Mouse (Mus musculus): ENCODE data around the gene Acbd4. TPM values are rescaled to one million over a fixed set of nuclear protein-coding genes. Genes with fewer than 3 reads are reported as not detected.

Acbd4 gene
- total and polyA plus RNA-seq, 3 experiments, result 16.6 to 18.3 TPM; not detected in 1

DNA sequence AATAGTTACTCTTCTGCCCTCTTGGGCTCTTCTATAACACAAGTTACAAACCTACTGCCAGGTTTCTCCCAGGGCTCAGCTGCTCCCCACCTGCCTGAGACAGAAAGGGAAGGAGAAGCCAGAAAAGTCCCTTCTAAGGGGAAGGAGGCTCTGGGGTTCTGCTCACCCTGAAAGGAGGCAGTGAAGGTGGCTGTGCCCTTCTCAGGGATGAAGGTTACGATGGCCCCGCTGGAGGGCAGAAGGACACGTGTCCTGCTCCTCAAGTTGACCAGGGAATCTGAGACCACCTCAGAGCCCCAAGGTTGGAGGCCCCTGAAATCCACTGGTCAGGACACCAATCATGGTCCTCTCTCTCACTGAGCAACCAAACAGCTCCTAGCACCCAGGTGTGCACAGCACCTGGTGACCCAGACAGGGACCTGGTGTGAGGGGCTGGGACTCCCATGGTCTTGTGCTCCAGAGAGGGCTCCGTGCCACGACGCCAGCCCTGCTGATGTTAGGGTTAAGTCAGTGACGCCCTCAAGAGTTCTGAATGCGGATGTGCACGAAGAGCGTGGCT lies 31.1 kb upstream of the Acbd4 start:
- H3K27ac ChIP-seq (ENCODE audit: control insufficient read depth, low read depth, low read length), result no peak overlapping the region
- no peaks in the 10 kb centered on the region for H3K27me3 ChIP-seq (ENCODE audit: control insufficient read depth in 1 of 2, insufficient read depth in 2 of 2, low read length in 2 of 2)
- no peaks in the 10 kb centered on the region for H3K79me2 ChIP-seq (ENCODE audit: control insufficient read depth, insufficient read depth, low read length, poor library complexity)
- peaks cover 0 to 7% of the 10 kb centered on the region in 2 experiments; a peak in 2 of 4 replicates for H3K36me3 ChIP-seq (ENCODE audit: control insufficient read depth in 1 of 2, insufficient read depth in 2 of 2, low read length in 2 of 2)
- H3K4me1 ChIP-seq (ENCODE audit: control insufficient read depth in 1 of 2, insufficient read depth in 2 of 2, low read length in 2 of 2), result no peaks in the 10 kb centered on the region
- H3K4me3 ChIP-seq (ENCODE audit: control insufficient read depth in 1 of 2, insufficient read depth in 1 of 2, low read depth in 2 of 2, low read length in 2 of 2), result no peak overlapping the region
- H3K9ac ChIP-seq (ENCODE audit: control insufficient read depth, low read depth, low read length, poor library complexity, severe bottlenecking), result no peak overlapping the region
- DNase-seq (ENCODE audit: low read depth, low spot score), result no peak
- H3K9me3 ChIP-seq (replicated peaks; ENCODE audit: insufficient read depth, low read length), result no peaks in the 10 kb centered on the region
- TF ChIP-seq ZKSCAN1 (IDR thresholded peaks at IDR 0.05; ENCODE audit: low read depth, low read length) (no peak), POLR2A (IDR thresholded peaks at IDR 0.05; ENCODE audit: control insufficient read depth in 1 of 2, insufficient read depth in 1 of 2, low read depth in 1 of 2, low read length in 2 of 2, poor library complexity in 1 of 2) (no peak), JUND (IDR thresholded peaks at IDR 0.05; ENCODE audit: low read depth, low read length) (no peak), CHD2 (IDR thresholded peaks at IDR 0.05; ENCODE audit: low read length) (no peak), SMC3 (IDR thresholded peaks at IDR 0.05; ENCODE audit: low read depth, low read length) (no peak), MAZ (IDR thresholded peaks at IDR 0.05; ENCODE audit: low read depth, low read length) (no peak), CHD1 (IDR thresholded peaks at IDR 0.05; ENCODE audit: low read depth, low read length) (no peak), CTCF (IDR thresholded peaks at IDR 0.05 in 2 of 3, conservative IDR thresholded peaks at IDR 0.05 in 1 of 3; ENCODE audit: control insufficient read depth in 1 of 3, insufficient read depth in 1 of 3, low read depth in 2 of 3, low read length in 3 of 3, poor library complexity in 1 of 3, severe bottlenecking in 1 of 3) (no peak), MYC (IDR thresholded peaks at IDR 0.05; ENCODE audit: low read depth, low read length) (no peak), POLR2AphosphoS2 (IDR thresholded peaks at IDR 0.05; ENCODE audit: low read length) (no peak; the same call in 1 of the 2 replicates), USF1 (IDR thresholded peaks at IDR 0.05; ENCODE audit: low read depth, low read length) (no peak), RAD21 (IDR thresholded peaks at IDR 0.05; ENCODE audit: low read depth, low read length) (no peak), UBTF (IDR thresholded peaks at IDR 0.05; ENCODE audit: borderline replicate concordance, insufficient read depth, low read depth, low read length) (no peak), MAFK (IDR thresholded peaks at IDR 0.05; ENCODE audit: borderline replicate concordance, low read depth, low read length) (no peak), TCF12 (IDR thresholded peaks at IDR 0.05; ENCODE audit: low read depth, low read length) (no peak), MEF2A (IDR thresholded peaks at IDR 0.05; ENCODE audit: extremely low read depth, insufficient replicate concordance, low read depth, low read length, poor library complexity, severe bottlenecking) (no peak), E2F4 (IDR thresholded peaks at IDR 0.05; ENCODE audit: borderline replicate concordance, low read depth, low read length) (no peak), POLR2AphosphoS5 (IDR thresholded peaks at IDR 0.05; ENCODE audit: borderline replicate concordance, low read depth, low read length) (no peak), TBP (IDR thresholded peaks at IDR 0.05; ENCODE audit: low read depth, low read length) (no peak), RCOR1 (IDR thresholded peaks at IDR 0.05; ENCODE audit: low read depth, low read length) (no peak)

DNA sequence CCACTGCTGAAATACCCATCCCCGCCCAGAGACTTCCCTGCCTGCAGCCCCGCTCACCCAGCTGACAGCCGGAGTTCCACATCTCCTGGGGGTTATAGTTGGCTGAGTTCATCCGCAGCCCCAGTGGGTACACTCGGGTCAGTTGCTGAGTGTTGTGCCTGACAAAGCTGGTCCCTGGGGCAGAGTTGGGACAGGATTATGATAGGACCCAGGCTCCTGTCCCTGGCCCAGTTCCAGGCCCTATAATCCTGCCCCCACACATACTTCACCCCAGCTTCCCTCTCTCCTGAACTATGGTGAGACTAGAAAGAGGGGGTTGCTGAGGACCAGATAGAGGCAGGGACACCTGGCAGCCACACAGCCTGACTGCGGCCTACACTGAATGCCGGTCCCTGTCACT lies 27.8 kb upstream of the Acbd4 start:
- no peak overlapping the region for H3K27ac ChIP-seq (ENCODE audit: control insufficient read depth, low read depth, low read length)
- no peaks in the 10 kb centered on the region for H3K79me2 ChIP-seq (ENCODE audit: control insufficient read depth, insufficient read depth, low read length, poor library complexity)
- H3K36me3 ChIP-seq (ENCODE audit: control insufficient read depth in 1 of 2, insufficient read depth in 2 of 2, low read length in 2 of 2), result no peaks in the 10 kb centered on the region
- TF ChIP-seq ELF1 (IDR thresholded peaks at IDR 0.05; ENCODE audit: low read depth, low read length) (no peak), CHD1 (IDR thresholded peaks at IDR 0.05; ENCODE audit: low read depth, low read length) (no peak), HCFC1 (IDR thresholded peaks at IDR 0.05; ENCODE audit: low read depth, low read length) (no peak)
- no peaks in the 10 kb centered on the region for H3K4me1 ChIP-seq (ENCODE audit: control insufficient read depth in 1 of 2, insufficient read depth in 2 of 2, low read length in 2 of 2)
- H3K9ac ChIP-seq (ENCODE audit: control insufficient read depth, low read depth, low read length, poor library complexity, severe bottlenecking), result no peak overlapping the region
- H3K4me3 ChIP-seq (ENCODE audit: control insufficient read depth in 1 of 2, insufficient read depth in 1 of 2, low read depth in 2 of 2, low read length in 2 of 2), result no peak overlapping the region
- no peaks in the 10 kb centered on the region for H3K27me3 ChIP-seq (ENCODE audit: control insufficient read depth in 1 of 2, insufficient read depth in 2 of 2, low read length in 2 of 2)
- no peaks in the 10 kb centered on the region for H3K9me3 ChIP-seq (replicated peaks; ENCODE audit: insufficient read depth, low read length)
- no peak for DNase-seq (ENCODE audit: low read depth, low spot score)

Data from MEL (cell line).